Mouse (Mus musculus) cerebellum, adult 8-10 months (tissue): ENCODE measurements around the gene Ankib1.
A peak's percentile ranks its signal among the peaks of the same experiment; 100 is the strongest.
"Not testable (repeated sequence)": the region's sequence is repeated elsewhere in the genome, so short reads cannot be mapped to it uniquely, and the experiment has no call there.

ENCODE experiments used
- DNase-seq: peaks from one replicate; pipeline ENCODE4 v3.0.0; 2022

The Ankib1 gene

GRCm38 (mm10) chr5:3802433-3803291, at the start of gene Ankib1, which contains the start of gene Krit1:
Gene Ankib1, minus strand, starts transcription at chr5:3802925.
Gene Krit1, plus strand, starts transcription at chr5:3803184.
- peak; percentile 87 for DNase-seq

- DNase-seq, result no peak
These were observed 42.3 kb upstream of the Ankib1 start, which contains the start of gene Lrrd1 for GRCm38 (mm10) chr5:3845026-3845425. Gene Lrrd1, plus strand, starts transcription at chr5:3845173.

- DNase-seq, result no peak
These were observed 31.4 kb upstream of the Ankib1 start for GRCm38 (mm10) chr5:3834107-3834506.

GRCm38 (mm10) chr5:3808472-3808871, 5.7 kb upstream of the Ankib1 start:
- no peak for DNase-seq

GRCm38 (mm10) chr5:3803292-3804165, 804 bp upstream of the Ankib1 start:
- no peak for DNase-seq

- no peak for DNase-seq
These were observed 873 bp downstream of the Ankib1 start for GRCm38 (mm10) chr5:3801672-3802432.

GRCm38 (mm10) chr5:3800881-3801280, 1.8 kb downstream of the Ankib1 start:
- no peak for DNase-seq

GRCm38 (mm10) chr5:3800041-3800440, 2.7 kb downstream of the Ankib1 start:
- no peak for DNase-seq

GRCm38 (mm10) chr5:3798656-3799055, 4.1 kb downstream of the Ankib1 start:
- not testable (repeated sequence) for DNase-seq

- not testable (repeated sequence) for DNase-seq
These were observed 5.6 kb downstream of the Ankib1 start for GRCm38 (mm10) chr5:3797101-3797500.

- no peak for DNase-seq
These were observed 11.7 kb downstream of the Ankib1 start for GRCm38 (mm10) chr5:3791048-3791447.

GRCm38 (mm10) chr5:3787548-3787947, 15.2 kb downstream of the Ankib1 start:
- no peak for DNase-seq

GRCm38 (mm10) chr5:3784751-3785496, 17.8 kb downstream of the Ankib1 start:
- no peak for DNase-seq

GRCm38 (mm10) chr5:3783947-3784681, 18.6 kb downstream of the Ankib1 start:
- DNase-seq, result no peak

- DNase-seq, result no peak
These were observed 20.1 kb downstream of the Ankib1 start for GRCm38 (mm10) chr5:3782670-3783069.

- no peak for DNase-seq
These were observed 30.7 kb downstream of the Ankib1 start for GRCm38 (mm10) chr5:3772017-3772416.

- no peak for DNase-seq
These were observed 31.2 kb downstream of the Ankib1 start for GRCm38 (mm10) chr5:3771512-3771911.

- not testable (repeated sequence) for DNase-seq
These were observed 52.2 kb downstream of the Ankib1 start for GRCm38 (mm10) chr5:3750536-3750935.

- DNase-seq, result peak; percentile 16
These were observed 69.9 kb downstream of the Ankib1 start for GRCm38 (mm10) chr5:3732846-3733245.

GRCm38 (mm10) chr5:3728820-3729219, 73.9 kb downstream of the Ankib1 start:
- no peak for DNase-seq

- DNase-seq, result no peak
These were observed 77.2 kb downstream of the Ankib1 start for GRCm38 (mm10) chr5:3725491-3725890.
